Mouse (Mus musculus): ENCODE measurements at regions not wholly inside any gene's neighbourhood (a gene's known extent, or its start where the extent isn't known, plus 50 kb on each side); places are given as distances from the start of the nearest gene placed in this dataset.

DNA sequence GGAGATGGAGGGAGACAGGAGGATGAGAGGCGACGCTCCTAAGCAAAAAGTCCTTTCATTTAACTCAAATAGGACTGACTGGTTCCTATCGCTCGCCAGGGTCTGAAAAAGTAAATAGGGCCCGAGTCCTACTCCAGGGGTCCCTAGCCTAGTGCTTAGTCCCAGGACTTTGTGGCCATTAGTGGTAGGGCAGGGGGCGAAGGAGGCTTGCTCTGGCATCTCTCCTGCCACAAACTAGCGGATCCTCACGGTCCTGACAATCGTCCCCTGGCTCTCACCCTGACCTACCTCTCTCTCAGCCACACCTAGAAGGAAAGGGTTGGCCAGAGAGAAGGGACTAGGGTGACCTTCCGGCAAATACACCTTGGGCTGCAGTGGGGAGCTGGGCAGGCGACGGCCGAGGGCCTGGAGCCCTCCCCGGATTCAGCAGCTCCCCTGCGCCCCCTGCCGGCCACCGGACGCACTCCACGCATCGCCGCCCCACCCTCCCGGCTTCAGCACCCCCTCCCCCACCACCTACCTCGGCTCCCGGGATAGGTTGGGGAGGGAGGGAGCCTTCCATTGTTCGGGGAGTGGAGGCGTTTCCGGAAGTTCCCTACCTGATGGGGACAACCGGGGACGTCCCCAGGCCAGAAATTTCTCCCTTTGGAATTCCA, 83.6 kb upstream of the Calm2 start:
- 13% methylated on average over 26 of the region's 29 CpGs for whole genome bisulfite sequencing
- Histone ChIP-seq H3K9ac (ENCODE audit: low read length) (peak overlapping the region; percentile 68), H3K36me3 (ENCODE audit: control insufficient read depth, insufficient read depth) (no peaks in the 10 kb centered on the region), H3K27me3 (ENCODE audit: control insufficient read depth, insufficient read depth, low read length) (no peaks in the 10 kb centered on the region), H3K4me3 (ENCODE audit: low read length) (peak overlapping the region; percentile 49), H3K4me1 (ENCODE audit: control insufficient read depth, insufficient read depth, low read length) (peaks cover 21% of the 10 kb centered on the region), H3K27ac (ENCODE audit: low read length) (peak overlapping the region; percentile 73), H3K4me2 (ENCODE audit: low read depth, low read length) (peak overlapping the region; percentile 82), H3K9me3 (replicated peaks; ENCODE audit: control insufficient read depth, low read length) (no peaks in the 10 kb centered on the region)
- peak; percentile 90 for ATAC-seq (replicated peaks; ENCODE audit: extremely low read depth, insufficient read depth, low FRiP score)

DNA sequence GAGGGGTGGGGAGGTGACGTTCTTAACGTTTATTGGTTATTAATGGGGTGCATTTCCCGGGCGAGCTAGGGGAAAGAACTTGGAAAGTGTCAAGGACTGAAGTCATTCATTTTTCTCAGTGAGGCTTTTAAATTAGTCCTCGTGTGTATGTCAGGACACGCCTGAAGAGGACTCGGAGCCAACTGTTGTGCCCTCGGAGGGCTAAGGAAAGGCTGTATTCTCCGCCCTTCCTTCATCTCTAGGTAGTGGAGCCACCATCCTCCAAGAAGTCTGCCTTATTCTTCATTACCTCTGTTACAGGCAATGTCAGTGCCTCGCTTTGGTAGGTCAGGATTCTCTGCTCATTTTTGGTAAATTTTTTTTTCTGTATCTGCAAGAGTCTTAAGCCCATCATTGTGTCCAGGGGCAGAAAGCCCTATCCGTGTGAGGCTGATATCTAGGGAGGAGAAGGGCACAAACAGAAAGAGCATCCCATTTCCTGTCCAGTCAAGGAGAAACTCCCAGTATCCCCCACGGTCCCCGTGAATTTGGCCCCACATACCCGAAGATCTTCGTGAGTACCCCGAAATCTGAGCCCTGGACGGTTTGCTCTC, 84.2 kb upstream of the Calm2 start:
- Histone ChIP-seq H3K36me3 (ENCODE audit: control insufficient read depth, insufficient read depth) (no peaks in the 10 kb centered on the region), H3K27ac (ENCODE audit: low read length) (peak overlapping the region; percentile 73), H3K9me3 (replicated peaks; ENCODE audit: control insufficient read depth, low read length) (no peaks in the 10 kb centered on the region), H3K4me1 (ENCODE audit: control insufficient read depth, insufficient read depth, low read length) (peaks cover 21% of the 10 kb centered on the region), H3K4me3 (ENCODE audit: low read length) (peak overlapping the region; percentile 49), H3K4me2 (ENCODE audit: low read depth, low read length) (peak overlapping the region; percentile 82), H3K27me3 (ENCODE audit: control insufficient read depth, insufficient read depth, low read length) (no peaks in the 10 kb centered on the region), H3K9ac (ENCODE audit: low read length) (peak overlapping the region; percentile 67)
- ATAC-seq (replicated peaks; ENCODE audit: extremely low read depth, insufficient read depth, low FRiP score): no peak
- 5% methylated on average over 17 of the region's 17 CpGs for WGBS

DNA sequence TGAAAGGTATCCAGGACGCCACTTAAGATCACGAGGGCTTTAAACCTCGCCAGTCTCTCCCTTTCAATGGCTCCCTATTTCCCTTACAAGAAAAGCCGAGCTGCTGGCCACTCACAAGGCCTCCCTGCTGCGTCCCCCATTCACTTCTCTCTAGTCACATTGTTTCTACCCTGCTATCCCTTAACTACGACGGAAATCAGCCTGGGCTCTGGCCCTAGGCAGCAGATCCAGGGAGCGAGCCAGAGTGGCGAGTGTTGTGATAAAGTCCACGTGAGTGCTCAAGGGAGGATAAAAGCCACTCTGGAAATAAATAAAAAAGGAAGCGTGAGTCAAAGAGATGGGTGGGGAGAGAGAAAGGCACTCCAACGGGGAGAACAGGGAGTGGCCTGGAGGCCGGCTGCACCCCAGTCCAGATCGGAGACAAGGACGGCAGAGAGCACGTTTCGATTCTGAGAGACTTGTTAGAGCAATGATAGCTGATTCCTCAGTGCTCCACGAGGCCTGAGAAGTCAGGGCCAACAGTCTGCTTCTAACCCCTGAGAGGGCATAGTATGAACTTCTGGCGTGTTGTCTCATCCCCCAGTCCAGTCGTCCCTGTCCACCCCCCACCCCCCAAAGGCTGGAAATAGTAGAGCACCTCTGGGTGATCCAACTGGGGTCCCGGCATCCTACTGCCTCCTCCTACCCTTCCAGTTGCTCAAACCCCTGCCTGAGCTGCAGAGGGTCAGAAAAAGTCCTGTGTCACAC, 84.8 kb upstream of the Calm2 start:
- no peaks in the 10 kb centered on the region for H3K27me3 ChIP-seq (ENCODE audit: control insufficient read depth, insufficient read depth, low read length)
- peak; percentile 38 for ATAC-seq (replicated peaks; ENCODE audit: extremely low read depth, insufficient read depth, low FRiP score)
- 5% methylated on average over 21 of the region's 21 CpGs for whole genome bisulfite sequencing
- peak overlapping the region; percentile 67 for H3K9ac ChIP-seq (ENCODE audit: low read length)
- H3K27ac ChIP-seq (ENCODE audit: low read length): peak overlapping the region; percentile 73
- peaks cover 21% of the 10 kb centered on the region for H3K4me1 ChIP-seq (ENCODE audit: control insufficient read depth, insufficient read depth, low read length)
- H3K4me2 ChIP-seq (ENCODE audit: low read depth, low read length): peak overlapping the region; percentile 82
- H3K4me3 ChIP-seq (ENCODE audit: low read length): peak overlapping the region; percentile 49
- H3K9me3 ChIP-seq (replicated peaks; ENCODE audit: control insufficient read depth, low read length): no peaks in the 10 kb centered on the region
- no peaks in the 10 kb centered on the region for H3K36me3 ChIP-seq (ENCODE audit: control insufficient read depth, insufficient read depth)

DNA sequence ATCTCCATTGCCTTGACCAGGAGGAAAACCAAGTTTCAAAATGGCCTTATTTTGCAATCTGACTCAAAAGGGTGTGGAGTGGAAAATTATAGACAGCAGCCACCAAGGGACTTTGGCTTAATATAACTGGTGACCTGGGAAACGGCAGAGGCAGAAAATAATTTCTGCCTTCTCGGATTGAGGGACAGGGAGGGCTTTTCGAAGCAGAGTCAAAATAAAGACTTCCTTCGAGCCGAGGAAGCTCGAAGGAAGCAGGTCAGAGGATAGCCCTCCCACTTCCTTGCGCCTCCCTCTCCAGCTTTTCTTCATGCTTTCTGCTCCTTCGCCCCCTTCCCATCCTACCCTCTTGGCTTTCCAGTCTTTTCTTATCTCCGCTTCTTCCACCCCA, 85.4 kb upstream of the Calm2 start:
- 11% methylated on average over 9 of the region's 9 CpGs for WGBS
- Histone ChIP-seq H3K36me3 (ENCODE audit: control insufficient read depth, insufficient read depth) (no peaks in the 10 kb centered on the region), H3K27me3 (ENCODE audit: control insufficient read depth, insufficient read depth, low read length) (no peaks in the 10 kb centered on the region), H3K4me1 (ENCODE audit: control insufficient read depth, insufficient read depth, low read length) (peaks cover 21% of the 10 kb centered on the region), H3K27ac (ENCODE audit: low read length) (peak overlapping the region; percentile 73), H3K4me3 (ENCODE audit: low read length) (peak overlapping the region; percentile 49), H3K4me2 (ENCODE audit: low read depth, low read length) (peak overlapping the region; percentile 82), H3K9me3 (replicated peaks; ENCODE audit: control insufficient read depth, low read length) (no peaks in the 10 kb centered on the region), H3K9ac (ENCODE audit: low read length) (peak overlapping the region; percentile 67)
- ATAC-seq (replicated peaks; ENCODE audit: extremely low read depth, insufficient read depth, low FRiP score): no peak

DNA sequence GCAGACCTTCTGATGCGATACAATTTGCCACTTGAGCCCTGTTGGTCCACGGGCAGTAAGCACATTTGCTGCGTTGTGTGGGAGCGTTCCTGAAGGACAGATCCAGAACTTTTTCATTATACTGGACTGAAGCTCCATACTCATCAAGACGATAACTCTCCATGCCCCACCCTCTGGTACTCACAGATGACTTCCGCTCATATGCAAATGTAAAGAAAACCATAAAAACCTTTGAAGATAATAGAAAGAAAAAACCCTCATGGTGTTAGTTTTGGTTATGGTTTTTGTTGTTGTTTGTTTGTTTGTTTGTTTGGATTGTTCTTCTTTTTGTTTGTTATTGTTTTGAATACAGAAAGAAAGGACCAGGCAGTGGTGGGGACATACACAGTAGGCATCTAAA, 86.0 kb upstream of the Calm2 start:
- WGBS: 37% methylated on average over 6 of the region's 6 CpGs
- no peak overlapping the region for H3K27ac ChIP-seq (ENCODE audit: low read length)
- peaks cover 21% of the 10 kb centered on the region for H3K4me1 ChIP-seq (ENCODE audit: control insufficient read depth, insufficient read depth, low read length)
- H3K9me3 ChIP-seq (replicated peaks; ENCODE audit: control insufficient read depth, low read length): no peaks in the 10 kb centered on the region
- no peaks in the 10 kb centered on the region for H3K36me3 ChIP-seq (ENCODE audit: control insufficient read depth, insufficient read depth)
- no peaks in the 10 kb centered on the region for H3K27me3 ChIP-seq (ENCODE audit: control insufficient read depth, insufficient read depth, low read length)
- no peak for ATAC-seq (replicated peaks; ENCODE audit: extremely low read depth, insufficient read depth, low FRiP score)
- H3K4me3 ChIP-seq (ENCODE audit: low read length): peak overlapping the region; percentile 49; the same call in 1 of the 2 replicates
- no peak overlapping the region; the same call in 1 of the 2 replicates for H3K9ac ChIP-seq (ENCODE audit: low read length)
- H3K4me2 ChIP-seq (ENCODE audit: low read depth, low read length): peak overlapping the region; percentile 82

DNA sequence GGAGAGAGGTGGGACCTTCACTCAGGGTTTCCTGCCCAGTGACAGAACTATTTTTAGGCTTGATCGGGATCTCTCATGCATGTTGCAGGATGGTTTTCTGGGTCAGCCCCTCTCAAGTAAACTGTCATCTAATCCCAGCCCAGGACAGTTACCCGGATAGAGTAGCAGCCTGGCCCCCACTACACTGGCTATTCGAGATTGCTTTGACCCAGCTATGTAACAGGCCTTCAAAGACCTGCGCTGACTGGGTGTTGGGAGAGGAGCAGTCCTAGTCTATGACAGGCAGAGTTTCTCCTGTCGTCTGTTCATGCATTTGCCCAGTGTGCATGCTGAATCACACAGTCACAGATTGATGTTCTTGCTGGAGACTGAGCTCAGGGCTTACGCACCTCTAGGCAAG, 86.2 kb upstream of the Epcam start:
- Histone ChIP-seq H3K36me3 (ENCODE audit: control insufficient read depth, insufficient read depth) (no peaks in the 10 kb centered on the region), H3K27ac (ENCODE audit: low read length) (no peak overlapping the region), H3K4me1 (ENCODE audit: control insufficient read depth, insufficient read depth, low read length) (no peaks in the 10 kb centered on the region), H3K4me3 (ENCODE audit: low read length) (no peak overlapping the region), H3K9ac (ENCODE audit: low read length) (no peak overlapping the region), H3K27me3 (ENCODE audit: control insufficient read depth, insufficient read depth, low read length) (no peaks in the 10 kb centered on the region), H3K9me3 (replicated peaks; ENCODE audit: control insufficient read depth, low read length) (peaks cover 2% of the 10 kb centered on the region), H3K4me2 (ENCODE audit: low read depth, low read length) (no peak overlapping the region)
- no peak for ATAC-seq (replicated peaks; ENCODE audit: extremely low read depth, insufficient read depth, low FRiP score)
- 58% methylated on average over 6 of the region's 6 CpGs for WGBS

DNA sequence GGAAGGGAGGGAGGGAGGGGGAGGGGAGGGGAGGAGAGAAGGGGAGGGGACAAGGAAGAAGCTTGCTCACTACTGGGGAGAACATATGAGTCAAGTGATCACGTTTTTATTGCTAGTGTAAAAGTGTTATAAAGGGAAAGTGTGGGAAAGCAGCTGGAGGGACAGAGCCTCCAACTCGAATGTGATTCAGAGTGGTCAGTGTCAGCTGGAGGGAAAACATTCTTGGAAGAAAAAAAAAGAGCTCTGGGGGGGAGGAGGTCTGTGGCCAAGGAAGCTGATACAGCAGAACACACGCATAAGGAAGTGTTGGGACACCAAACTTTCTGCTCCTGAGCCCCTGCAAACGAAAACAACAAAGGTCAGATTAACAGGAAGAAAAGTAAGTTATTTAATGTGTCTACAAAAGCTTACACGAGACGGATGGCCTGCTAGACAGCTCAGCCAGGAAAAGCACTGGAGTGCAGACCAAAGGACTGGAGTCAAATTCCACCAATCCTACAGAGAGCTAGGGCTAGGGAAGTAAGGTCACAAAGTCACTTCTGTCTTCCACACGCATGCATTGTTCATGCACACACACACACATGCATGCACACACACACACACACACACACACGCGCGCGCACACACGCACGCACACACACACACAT, 85.1 kb upstream of the Epcam start:
- H3K4me3 ChIP-seq (ENCODE audit: low read length): no peak overlapping the region
- 54% methylated on average over 13 of the region's 13 CpGs for WGBS
- H3K9me3 ChIP-seq (replicated peaks; ENCODE audit: control insufficient read depth, low read length): no peaks in the 10 kb centered on the region
- no peaks in the 10 kb centered on the region for H3K36me3 ChIP-seq (ENCODE audit: control insufficient read depth, insufficient read depth)
- no peaks in the 10 kb centered on the region for H3K27me3 ChIP-seq (ENCODE audit: control insufficient read depth, insufficient read depth, low read length)
- H3K4me2 ChIP-seq (ENCODE audit: low read depth, low read length): no peak overlapping the region
- no peak overlapping the region for H3K9ac ChIP-seq (ENCODE audit: low read length)
- no peak for ATAC-seq (replicated peaks; ENCODE audit: extremely low read depth, insufficient read depth, low FRiP score)
- no peaks in the 10 kb centered on the region for H3K4me1 ChIP-seq (ENCODE audit: control insufficient read depth, insufficient read depth, low read length)
- H3K27ac ChIP-seq (ENCODE audit: low read length): 0 out of 2 replicates have a peak overlapping the region, but pooled peaks have one; percentile 18

DNA sequence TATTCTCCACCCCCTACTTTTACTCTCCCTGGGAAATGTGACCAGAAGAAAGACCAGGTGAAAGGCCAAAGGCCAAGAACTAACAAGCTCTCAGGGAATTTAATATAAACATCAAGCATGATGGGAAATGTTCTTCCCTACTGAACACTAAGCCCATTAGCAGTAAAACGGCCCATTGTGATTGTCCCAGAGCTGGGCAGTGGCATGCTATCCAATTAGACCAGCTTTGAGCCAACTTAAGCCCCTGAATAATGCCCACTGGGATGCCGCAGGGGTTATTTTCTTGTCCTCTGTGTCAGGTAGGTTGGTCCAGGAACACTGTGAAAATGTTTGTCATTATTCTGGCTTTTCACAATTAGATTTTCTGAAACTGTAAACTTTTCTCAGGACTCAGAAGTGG, 81.2 kb upstream of the Epcam start:
- Histone ChIP-seq H3K4me1 (ENCODE audit: control insufficient read depth, insufficient read depth, low read length) (no peaks in the 10 kb centered on the region), H3K36me3 (ENCODE audit: control insufficient read depth, insufficient read depth) (no peaks in the 10 kb centered on the region), H3K27me3 (ENCODE audit: control insufficient read depth, insufficient read depth, low read length) (no peaks in the 10 kb centered on the region), H3K4me3 (ENCODE audit: low read length) (no peak overlapping the region), H3K27ac (ENCODE audit: low read length) (no peak overlapping the region), H3K9ac (ENCODE audit: low read length) (no peak overlapping the region), H3K4me2 (ENCODE audit: low read depth, low read length) (no peak overlapping the region), H3K9me3 (replicated peaks; ENCODE audit: control insufficient read depth, low read length) (no peaks in the 10 kb centered on the region)
- WGBS: 76% methylated on average over 2 of the region's 2 CpGs
- no peak for ATAC-seq (replicated peaks; ENCODE audit: extremely low read depth, insufficient read depth, low FRiP score)

DNA sequence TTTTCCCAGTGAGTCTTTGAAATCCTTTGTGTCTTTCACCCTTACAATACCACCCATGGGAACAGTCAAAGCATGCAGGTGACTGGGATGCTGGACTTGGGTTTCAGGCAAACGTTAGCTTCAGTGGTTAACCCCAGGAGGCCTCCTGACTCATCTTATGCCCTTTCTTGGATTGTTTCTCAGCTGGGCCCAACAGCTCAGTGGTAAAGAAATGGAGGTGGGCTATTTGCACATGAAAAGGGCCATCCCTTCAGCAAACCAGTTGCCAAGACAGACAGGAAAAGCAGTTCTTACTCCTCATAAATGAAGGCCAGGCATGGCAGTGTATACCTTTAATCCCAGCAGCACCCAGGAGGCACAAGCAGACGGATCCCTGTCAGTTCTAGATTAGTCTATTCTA, 77.4 kb upstream of the Epcam start:
- no peak overlapping the region for H3K27ac ChIP-seq (ENCODE audit: low read length)
- no peak for ATAC-seq (replicated peaks; ENCODE audit: extremely low read depth, insufficient read depth, low FRiP score)
- H3K9me3 ChIP-seq (replicated peaks; ENCODE audit: control insufficient read depth, low read length): no peaks in the 10 kb centered on the region
- no peaks in the 10 kb centered on the region for H3K4me1 ChIP-seq (ENCODE audit: control insufficient read depth, insufficient read depth, low read length)
- no peak overlapping the region for H3K9ac ChIP-seq (ENCODE audit: low read length)
- no peak overlapping the region for H3K4me2 ChIP-seq (ENCODE audit: low read depth, low read length)
- 43% methylated on average over 2 of the region's 2 CpGs for WGBS
- H3K27me3 ChIP-seq (ENCODE audit: control insufficient read depth, insufficient read depth, low read length): no peaks in the 10 kb centered on the region
- no peaks in the 10 kb centered on the region for H3K36me3 ChIP-seq (ENCODE audit: control insufficient read depth, insufficient read depth)
- H3K4me3 ChIP-seq (ENCODE audit: low read length): no peak overlapping the region

Data from heart, embryonic 16.5 days (tissue).